Mouse (Mus musculus): Measurements from ENCODE around the gene Golga1. TPM values are rescaled to one million over a fixed set of nuclear protein-coding genes. Genes with fewer than 3 reads are reported as not detected.

Golga1 gene
- polyA plus RNA-seq, 1 experiment = 36.3 TPM

DNA sequence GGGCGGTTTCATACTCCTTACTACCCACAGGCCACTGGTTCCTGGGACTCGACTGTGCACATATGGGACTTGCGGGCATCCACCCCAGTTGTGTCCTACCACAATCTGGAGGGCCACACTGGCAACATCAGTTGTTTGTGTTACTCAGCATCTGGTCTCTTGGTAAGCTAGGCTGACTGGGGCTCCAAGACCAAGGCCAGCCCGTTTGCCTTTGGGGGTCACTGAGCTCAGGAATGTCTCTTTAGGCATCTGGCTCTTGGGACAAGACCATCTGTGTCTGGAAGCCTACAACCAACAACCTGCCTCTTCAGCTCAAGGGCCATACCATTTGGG lies 64.8 kb downstream of the Golga1 start:
- peaks cover 4% of the 10 kb centered on the region; the same call in 1 of the 2 replicates for H3K4me1 ChIP-seq (ENCODE audit: control insufficient read depth, insufficient read depth, low read length)
- H3K4me3 ChIP-seq (ENCODE audit: insufficient read depth, low read length) = no peak overlapping the region
- no peak overlapping the region for H3K27ac ChIP-seq (ENCODE audit: insufficient read depth, low read length)
- no peak; the same call in 1 of the 2 replicates for TF ChIP-seq POLR2A (IDR thresholded peaks at IDR 0.05; ENCODE audit: low read depth, low read length)

DNA sequence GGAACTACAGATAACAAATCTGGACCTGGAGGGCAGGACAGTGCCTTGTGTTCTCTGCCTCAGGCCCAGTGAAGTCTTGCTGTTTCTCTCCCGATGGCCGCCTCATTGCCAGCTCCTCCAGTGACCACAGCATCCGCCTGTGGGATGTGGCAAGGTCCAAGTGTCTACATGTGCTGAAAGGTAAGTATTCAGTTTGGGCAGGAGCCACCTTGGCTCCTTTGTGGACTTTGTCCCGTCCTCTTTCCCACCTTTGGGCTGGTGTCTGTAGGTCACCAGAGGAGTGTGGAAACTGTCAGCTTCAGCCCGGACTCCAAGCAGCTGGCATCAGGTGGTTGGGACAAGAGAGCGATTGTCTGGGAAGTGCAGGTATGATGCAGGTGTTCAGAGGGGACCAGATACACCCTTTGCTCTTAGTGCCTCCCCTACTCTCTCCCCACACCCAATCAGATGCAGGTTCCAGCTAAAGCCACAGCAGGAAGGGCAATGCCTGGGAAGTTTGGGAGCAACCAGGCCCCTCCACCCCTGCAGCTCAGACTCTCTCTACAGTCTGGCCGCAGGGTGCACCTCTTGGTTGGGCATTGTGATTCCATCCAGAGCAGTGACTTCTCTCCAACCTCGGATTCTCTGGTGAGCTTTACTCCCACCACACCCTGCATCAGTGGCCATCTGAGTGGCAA lies 65.3 kb downstream of the Golga1 start:
- Histone ChIP-seq H3K4me1 (ENCODE audit: control insufficient read depth, insufficient read depth, low read length) (peaks cover 4% of the 10 kb centered on the region; the same call in 1 of the 2 replicates), H3K27ac (ENCODE audit: insufficient read depth, low read length) (no peak overlapping the region)
- TF ChIP-seq CTCF (IDR thresholded peaks at IDR 0.05; ENCODE audit: borderline replicate concordance, insufficient read depth, low read length) = no peak
- no peak; the same call in 1 of the 2 replicates for TF ChIP-seq POLR2A (IDR thresholded peaks at IDR 0.05; ENCODE audit: low read depth, low read length)

DNA sequence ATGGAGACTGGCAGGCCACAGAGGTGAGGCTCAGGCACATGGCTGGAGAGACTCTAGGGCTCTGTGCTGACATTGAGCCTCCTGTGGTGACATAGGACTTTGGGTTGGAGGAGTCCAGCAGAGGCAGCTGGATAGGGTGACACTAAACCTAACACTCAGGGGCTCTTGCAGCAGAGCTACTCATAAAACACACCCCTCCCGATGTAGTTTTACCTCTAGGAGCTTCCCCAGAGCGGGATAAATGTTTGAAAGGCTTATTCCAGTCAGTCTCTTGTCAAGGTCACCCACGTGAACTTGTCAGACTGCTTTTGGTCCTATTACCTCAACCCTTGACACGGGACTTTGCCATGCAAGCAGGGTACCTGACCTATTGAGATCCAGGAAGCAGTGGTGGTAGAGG lies 66.0 kb downstream of the Golga1 start:
- peaks cover 4% of the 10 kb centered on the region; the same call in 1 of the 2 replicates for H3K4me1 ChIP-seq (ENCODE audit: control insufficient read depth, insufficient read depth, low read length)
- TF ChIP-seq CTCF (IDR thresholded peaks at IDR 0.05; ENCODE audit: borderline replicate concordance, insufficient read depth, low read length) (no peak), POLR2A (IDR thresholded peaks at IDR 0.05; ENCODE audit: low read depth, low read length) (no peak)
- H3K27ac ChIP-seq (ENCODE audit: insufficient read depth, low read length) = no peak overlapping the region
- no peak overlapping the region for H3K4me3 ChIP-seq (ENCODE audit: insufficient read depth, low read length)

More for the DNA sequence above, 65.3 kb downstream of the Golga1 start:
- no peak overlapping the region for H3K4me3 ChIP-seq (ENCODE audit: insufficient read depth, low read length)

DNA sequence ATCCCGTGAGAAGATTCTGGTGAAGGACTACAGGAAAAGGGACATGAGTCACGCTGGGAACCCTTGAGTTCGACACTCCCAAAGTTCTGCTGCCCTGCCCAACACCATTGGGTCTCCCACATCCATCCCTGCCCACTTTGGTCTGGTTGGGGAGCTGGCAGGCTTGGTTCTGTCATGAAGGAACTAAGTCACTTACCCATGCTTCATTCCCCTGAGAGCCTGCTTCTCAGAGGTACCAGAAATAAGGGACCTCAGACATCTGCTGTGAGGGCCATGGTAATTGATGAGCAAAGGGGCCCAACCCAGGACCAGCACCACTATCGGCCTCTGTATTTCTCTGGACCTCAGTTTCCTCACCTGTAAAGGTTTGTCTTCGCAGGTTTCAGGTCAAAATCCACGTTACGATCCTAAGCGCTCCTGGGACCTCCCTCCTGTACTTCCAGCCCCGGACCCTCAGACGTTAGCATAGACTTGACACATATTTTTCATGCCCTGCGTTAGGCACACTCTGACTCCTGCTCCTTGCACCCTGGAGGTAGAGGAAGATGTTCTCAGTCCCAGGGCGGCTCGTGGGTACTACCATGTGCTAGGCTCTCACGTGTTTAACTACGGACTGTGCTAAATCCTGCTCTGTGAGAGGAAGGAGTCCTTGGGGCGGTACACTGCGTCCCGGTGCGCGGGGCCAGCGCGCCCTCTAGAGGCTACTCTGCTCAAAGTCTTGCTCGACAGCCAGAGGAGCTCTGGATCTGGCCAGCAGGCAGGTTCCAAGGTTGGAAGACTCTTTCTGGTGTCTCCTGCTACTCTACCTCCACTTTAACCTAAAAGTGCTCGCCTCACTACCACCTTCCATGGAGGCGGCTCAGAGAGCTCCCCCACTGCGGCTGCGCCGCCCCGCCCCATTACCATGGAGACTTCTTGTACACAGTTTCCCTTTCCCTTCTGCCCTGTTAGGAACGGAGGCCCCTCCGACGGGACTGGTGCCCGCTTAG lies 67.7 kb downstream of the Golga1 start, which contains the start of gene Wdr38:
Gene Wdr38 (plus strand): TSS at position 91 of the 989 bp plus-strand sequence.
- Histone ChIP-seq H3K27ac (ENCODE audit: insufficient read depth, low read length) (no peak within 1 kb of the TSS), H3K4me3 (ENCODE audit: insufficient read depth, low read length) (peak within 1 kb of the TSS; percentile 20), H3K4me1 (ENCODE audit: control insufficient read depth, insufficient read depth, low read length) (peaks cover 1% of the 10 kb centered on the region; the same call in 1 of the 2 replicates)
- TF ChIP-seq CTCF (IDR thresholded peaks at IDR 0.05; ENCODE audit: borderline replicate concordance, insufficient read depth, low read length) (peak; percentile 81), POLR2A (IDR thresholded peaks at IDR 0.05; ENCODE audit: low read depth, low read length) (peak; percentile 55)

DNA sequence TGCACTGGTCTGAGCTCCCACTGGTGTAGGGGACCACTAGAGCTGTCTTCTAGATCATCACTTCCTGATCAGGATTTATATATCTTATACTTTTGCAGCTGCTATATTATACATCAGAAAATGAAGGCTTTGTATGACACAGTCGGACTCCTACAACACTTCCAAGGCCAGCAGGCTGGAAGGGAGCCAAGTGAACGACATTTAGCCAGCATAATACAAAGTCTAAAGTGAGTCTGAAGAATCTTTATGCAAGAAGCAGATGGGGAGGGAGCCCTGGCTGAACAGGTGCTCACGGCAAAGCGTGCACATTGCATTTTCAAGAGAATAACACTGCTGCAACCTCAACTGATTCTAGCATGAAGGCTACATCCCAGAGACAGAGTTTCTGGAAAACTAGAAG lies 72.9 kb downstream of the Golga1 start:
- no peak for TF ChIP-seq POLR2A (IDR thresholded peaks at IDR 0.05; ENCODE audit: low read depth, low read length)
- no peak for TF ChIP-seq CTCF (IDR thresholded peaks at IDR 0.05; ENCODE audit: borderline replicate concordance, insufficient read depth, low read length)
- no peak overlapping the region for H3K4me3 ChIP-seq (ENCODE audit: insufficient read depth, low read length)
- no peaks in the 10 kb centered on the region for H3K4me1 ChIP-seq (ENCODE audit: control insufficient read depth, insufficient read depth, low read length)
- no peak overlapping the region for H3K27ac ChIP-seq (ENCODE audit: insufficient read depth, low read length)

DNA sequence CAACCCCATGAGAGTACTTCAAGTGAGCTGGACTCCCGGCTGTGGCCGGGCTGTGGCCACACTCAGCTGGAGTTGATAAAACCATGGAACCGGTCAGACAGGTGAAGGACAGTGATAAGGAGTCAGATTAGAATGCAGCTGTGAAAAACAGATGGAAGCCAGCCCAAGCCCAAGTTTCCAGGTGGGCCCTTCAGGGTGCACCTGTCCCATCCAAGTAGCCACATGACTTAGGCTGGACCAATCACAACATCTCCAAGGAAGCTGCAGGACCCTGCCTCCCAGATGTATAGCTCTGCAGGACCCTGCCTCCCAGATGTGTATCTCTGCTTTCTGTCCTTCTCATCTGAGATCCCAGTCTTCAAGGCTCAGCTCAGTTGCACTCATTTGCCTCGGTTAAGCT lies 73.3 kb downstream of the Golga1 start:
- no peak for TF ChIP-seq CTCF (IDR thresholded peaks at IDR 0.05; ENCODE audit: borderline replicate concordance, insufficient read depth, low read length)
- TF ChIP-seq POLR2A (IDR thresholded peaks at IDR 0.05; ENCODE audit: low read depth, low read length) = no peak
- Histone ChIP-seq H3K4me3 (ENCODE audit: insufficient read depth, low read length) (no peak overlapping the region), H3K27ac (ENCODE audit: insufficient read depth, low read length) (no peak overlapping the region), H3K4me1 (ENCODE audit: control insufficient read depth, insufficient read depth, low read length) (no peaks in the 10 kb centered on the region)

DNA sequence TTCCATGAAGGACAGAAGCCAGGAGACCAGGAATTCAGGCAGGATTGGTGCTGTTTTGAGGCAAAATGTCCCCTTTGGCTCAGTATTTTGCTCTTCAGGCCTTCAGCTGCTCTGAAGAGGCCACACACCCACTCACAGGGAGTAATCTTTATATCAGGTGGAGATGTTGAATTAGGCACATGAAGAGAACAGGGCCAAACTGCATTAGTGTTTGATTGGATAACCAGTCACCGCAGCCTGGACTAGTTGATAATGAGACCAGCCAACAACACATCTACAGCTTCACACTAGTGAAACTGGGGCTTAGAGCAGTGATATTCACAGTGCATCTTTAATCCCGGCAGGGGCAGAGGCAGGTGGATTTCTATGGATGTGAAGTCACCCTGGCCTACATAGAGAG lies 76.4 kb downstream of the Golga1 start:
- Histone ChIP-seq H3K27ac (ENCODE audit: insufficient read depth, low read length) (no peak overlapping the region), H3K4me3 (ENCODE audit: insufficient read depth, low read length) (no peak overlapping the region), H3K4me1 (ENCODE audit: control insufficient read depth, insufficient read depth, low read length) (no peaks in the 10 kb centered on the region)
- TF ChIP-seq CTCF (IDR thresholded peaks at IDR 0.05; ENCODE audit: borderline replicate concordance, insufficient read depth, low read length) = no peak

DNA sequence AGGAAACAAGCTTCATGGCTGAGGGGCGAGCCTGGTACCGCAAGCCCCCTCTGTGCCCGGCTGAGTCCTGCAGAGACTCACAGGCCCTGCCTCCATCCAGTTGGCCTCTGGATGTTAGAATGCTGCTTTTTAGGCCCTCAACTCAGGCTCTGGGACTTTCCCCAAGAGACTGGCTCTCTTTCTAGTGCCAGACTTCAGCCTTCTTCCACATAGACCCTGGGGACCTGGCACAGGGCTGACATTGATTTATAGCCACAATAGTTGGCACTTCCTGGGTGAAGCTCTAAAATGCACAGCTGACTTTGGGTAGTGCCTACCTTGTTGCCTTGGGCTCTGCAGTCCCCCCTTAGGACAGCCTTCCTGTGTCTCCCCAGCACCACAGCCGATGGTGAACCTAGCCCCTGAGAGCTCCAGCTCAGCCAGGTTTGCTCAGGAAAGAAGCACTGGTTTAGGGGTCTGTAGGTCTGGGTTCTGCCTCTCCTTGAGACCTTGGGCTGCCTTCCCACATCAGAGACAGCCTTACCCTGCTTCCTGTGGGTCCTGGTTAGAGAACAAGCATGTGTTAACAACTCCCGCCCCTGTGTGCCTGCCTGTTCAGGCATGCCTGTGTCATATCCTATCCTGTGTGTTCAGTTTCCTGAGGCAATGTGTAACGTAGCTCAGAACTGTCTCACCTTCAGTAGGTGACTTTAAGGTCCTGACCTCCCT lies 77.4 kb downstream of the Golga1 start:
- Histone ChIP-seq H3K4me1 (ENCODE audit: control insufficient read depth, insufficient read depth, low read length) (no peaks in the 10 kb centered on the region), H3K27ac (ENCODE audit: insufficient read depth, low read length) (no peak overlapping the region), H3K4me3 (ENCODE audit: insufficient read depth, low read length) (no peak overlapping the region)
- TF ChIP-seq CTCF (IDR thresholded peaks at IDR 0.05; ENCODE audit: borderline replicate concordance, insufficient read depth, low read length) (no peak), POLR2A (IDR thresholded peaks at IDR 0.05; ENCODE audit: low read depth, low read length) (no peak)

DNA sequence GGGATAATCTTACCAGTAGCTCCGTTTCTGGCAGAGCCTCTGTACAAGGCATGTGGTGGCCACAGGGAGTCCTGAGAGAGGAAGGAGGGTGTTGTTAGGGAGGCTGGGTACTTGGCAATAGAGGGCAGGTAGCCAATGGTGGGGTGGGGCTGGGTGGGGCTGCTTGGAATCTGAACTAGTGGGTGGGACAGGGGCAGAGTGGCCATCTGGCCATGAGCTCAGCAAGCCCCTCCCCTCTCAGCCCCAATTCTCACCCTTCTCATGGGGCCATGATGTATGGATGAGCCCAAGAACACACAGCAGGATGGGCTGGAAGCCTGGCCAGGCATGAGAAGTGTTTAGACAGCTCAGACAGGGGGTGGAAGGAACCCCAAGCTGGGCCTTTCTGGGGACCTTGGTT lies 78.0 kb downstream of the Golga1 start:
- TF ChIP-seq CTCF (IDR thresholded peaks at IDR 0.05; ENCODE audit: borderline replicate concordance, insufficient read depth, low read length) (no peak), POLR2A (IDR thresholded peaks at IDR 0.05; ENCODE audit: low read depth, low read length) (no peak)
- Histone ChIP-seq H3K4me1 (ENCODE audit: control insufficient read depth, insufficient read depth, low read length) (no peaks in the 10 kb centered on the region), H3K27ac (ENCODE audit: insufficient read depth, low read length) (no peak overlapping the region), H3K4me3 (ENCODE audit: insufficient read depth, low read length) (no peak overlapping the region)
